Mouse (Mus musculus): ENCODE measurements around the gene Pdgfb.

DNA sequence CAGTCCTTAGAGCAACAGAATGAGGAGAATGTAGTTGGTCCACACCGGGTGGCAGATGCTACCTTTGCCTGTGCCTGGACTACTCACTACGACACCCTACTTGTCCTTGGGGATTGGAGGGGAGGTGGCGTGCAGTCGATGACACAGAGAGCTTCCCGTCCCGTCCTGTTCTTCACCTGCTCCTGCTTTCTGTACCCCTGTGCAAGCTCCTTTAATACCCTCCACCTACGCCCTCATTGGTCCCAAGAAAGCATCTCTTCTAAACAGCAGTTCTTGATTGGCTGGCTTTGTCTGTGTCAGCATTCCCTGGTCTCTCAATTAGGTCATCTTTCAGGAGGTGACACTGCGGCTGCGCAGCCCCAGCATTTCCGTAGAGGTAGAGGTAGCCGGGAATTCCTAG lies 43.8 kb downstream of the Pdgfb start, which contains the start of gene Cbx7:
- TF ChIP-seq HCFC1 (IDR thresholded peaks at IDR 0.05; ENCODE audit: borderline replicate concordance, insufficient read depth, low read length): no peak
- TF ChIP-seq MAFK (IDR thresholded peaks at IDR 0.05; ENCODE audit: insufficient read depth, low read depth, low read length): peak; percentile 91
- TF ChIP-seq ZC3H11A (IDR thresholded peaks at IDR 0.05; ENCODE audit: borderline replicate concordance, low read depth, low read length): no peak

Data from ES-E14 (cell line).